Mouse (Mus musculus) spleen, adult 2 months (tissue): ENCODE measurements at regions not wholly inside any gene's neighbourhood (a gene's known extent, or its start where the extent isn't known, plus 50 kb on each side); places are given as distances from the start of the nearest gene placed in this dataset.

Experiments used
- CTCF ChIP-seq: fragments of 200-500 bp; IDR thresholded peaks from 2 replicates; pipeline ENCODE4 v1.5.1; 2011; ENCODE audit warnings: mild to moderate bottlenecking, inconsistent platforms; ENCODE audit not compliant: insufficient read depth, insufficient read length, insufficient replicate concordance; ENCODE audit errors: extremely low read depth
- POLR2A ChIP-seq: fragments of 200-500 bp; IDR thresholded peaks from 2 replicates; pipeline ENCODE4 v1.6.1; 2011; ENCODE audit warnings: low read depth, low read length, inconsistent platforms

DNA sequence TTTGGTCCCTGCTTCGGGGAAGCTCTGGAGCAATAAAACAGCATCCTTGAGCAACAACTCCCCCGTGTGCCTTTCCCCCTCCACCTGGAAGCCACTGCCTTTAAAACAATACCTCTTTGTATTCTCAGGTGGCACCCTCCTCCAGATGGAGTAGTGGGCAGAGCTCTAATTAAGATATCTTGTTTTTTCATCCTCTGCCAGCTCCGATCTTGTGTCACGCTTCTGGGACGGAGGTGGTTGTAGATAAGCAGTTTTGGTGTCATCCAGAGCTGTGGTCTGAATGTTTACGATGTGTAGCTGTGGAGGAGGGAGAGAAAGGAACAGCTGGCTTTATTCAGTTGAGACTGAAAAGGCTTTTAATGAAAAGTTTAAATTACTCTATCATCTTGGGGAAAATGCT, 572.3 kb downstream of the Adgrl2 start:
- TF ChIP-seq POLR2A, result no peak
- no peak for TF ChIP-seq CTCF
